Mouse (Mus musculus): Measurements from ENCODE around the gene Zscan18.

DNA sequence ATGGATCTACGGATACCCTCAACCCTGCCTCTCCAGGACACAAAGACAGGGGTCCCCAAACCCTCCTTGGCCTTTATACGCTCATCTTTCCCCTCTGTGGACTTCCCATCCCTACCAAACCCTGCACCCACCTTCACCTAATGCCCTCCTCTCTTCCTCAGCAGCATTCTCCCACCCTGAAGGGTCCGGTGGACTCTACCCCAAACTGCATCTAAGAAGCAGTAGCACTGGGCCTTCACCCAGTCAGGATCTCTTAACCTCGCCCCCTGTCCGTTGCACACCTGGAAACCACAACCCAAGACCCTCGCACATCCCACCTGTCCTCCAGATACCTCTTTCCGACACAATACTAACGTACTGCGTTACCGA lies 23.7 kb downstream of the Zscan18 start:
- TF ChIP-seq GABPA (IDR thresholded peaks at IDR 0.05; ENCODE audit: low read depth, low read length) = no peak
- TF ChIP-seq MXI1 (IDR thresholded peaks at IDR 0.05; ENCODE audit: low read depth, low read length) = no peak
- no peak for TF ChIP-seq ZNF384 (IDR thresholded peaks at IDR 0.05; ENCODE audit: low read depth, low read length)
- TF ChIP-seq EP300 (IDR thresholded peaks at IDR 0.05; ENCODE audit: low read depth in 1 of 2, low read length in 2 of 2) = no peak
- TF ChIP-seq CTCF (IDR thresholded peaks at IDR 0.05 in 2 of 3, conservative IDR thresholded peaks at IDR 0.05 in 1 of 3; ENCODE audit: control insufficient read depth in 1 of 3, insufficient read depth in 1 of 3, low read depth in 2 of 3, low read length in 3 of 3, poor library complexity in 1 of 3, severe bottlenecking in 1 of 3) = no peak
- TF ChIP-seq ETS1 (IDR thresholded peaks at IDR 0.05; ENCODE audit: low read depth, low read length) = no peak
- TF ChIP-seq POLR2A (IDR thresholded peaks at IDR 0.05; ENCODE audit: control insufficient read depth in 1 of 2, insufficient read depth in 1 of 2, low read depth in 1 of 2, low read length in 2 of 2, poor library complexity in 1 of 2) = no peak
- TF ChIP-seq MEF2A (IDR thresholded peaks at IDR 0.05; ENCODE audit: extremely low read depth, insufficient replicate concordance, low read depth, low read length, poor library complexity, severe bottlenecking) = no peak
- no peak for TF ChIP-seq ZKSCAN1 (IDR thresholded peaks at IDR 0.05; ENCODE audit: low read depth, low read length)

All from MEL (cell line).